Mouse (Mus musculus) forebrain, embryonic 13.5 days (tissue): ENCODE data around the gene Cnpy3. TPM values are rescaled to one million over a fixed set of nuclear protein-coding genes. Genes with fewer than 3 reads are reported as not detected.
"Not testable (repeated sequence)": the region's sequence is repeated elsewhere in the genome, so short reads cannot be mapped to it uniquely, and the experiment has no call there.

Experiments
- ATAC-seq: fragments of 200-750 bp; cut with Nextera tagmentation; 2 replicates; pipeline ENCODE4 v1.8.0; 2017
- H3K27ac ChIP-seq: fragments of 300-500 bp; sonication (generic); 2 replicates; pipeline ENCODE4 v1.5.1; 2015; ENCODE audit warnings: inconsistent platforms, mild to moderate bottlenecking, moderate library complexity
- H3K27me3 ChIP-seq: fragments of 300-500 bp; sonication (generic); 2 replicates; pipeline ENCODE4 v1.6.1; 2015; ENCODE audit warnings: mild to moderate bottlenecking, inconsistent platforms
- H3K36me3 ChIP-seq: fragments of 300-500 bp; sonication (generic); 2 replicates; pipeline ENCODE4 v1.6.1; 2015; ENCODE audit warnings: mild to moderate bottlenecking, inconsistent platforms; ENCODE audit not compliant: poor library complexity, severe bottlenecking
- H3K4me1 ChIP-seq: fragments of 300-500 bp; sonication (generic); 2 replicates; pipeline ENCODE4 v1.6.1; 2015; ENCODE audit warnings: inconsistent platforms
- H3K4me2 ChIP-seq: fragments of 300-500 bp; sonication (generic); 2 replicates; pipeline ENCODE4 v1.6.1; 2015; ENCODE audit warnings: inconsistent platforms, mild to moderate bottlenecking, moderate library complexity
- H3K4me3 ChIP-seq: fragments of 300-500 bp; sonication (generic); 2 replicates; pipeline ENCODE4 v1.5.1; 2015; ENCODE audit warnings: mild to moderate bottlenecking, inconsistent platforms
- H3K9ac ChIP-seq: fragments of 300-500 bp; sonication (generic); 2 replicates; pipeline ENCODE4 v1.6.1; 2015; ENCODE audit warnings: mild to moderate bottlenecking, inconsistent platforms
- H3K9me3 ChIP-seq: fragments of 300-500 bp; sonication (generic); replicated peaks from 2 replicates; pipeline ENCODE4 v1.6.1; 2016; ENCODE audit warnings: inconsistent platforms
- WGBS: fragments of 180-500 bp; shearing (Covaris S2); methylation state at CpG from one replicate; pipeline ENCODE4 v1.1.7; 2015; 5-methylcytosine and 5-hydroxymethylcytosine counted together
- polyA plus RNA-seq: library from polyadenylated mRNA; unstranded; fragments of >200 nt; fragmentation: Nextera tagmentation; extraction: Ambion mirVana; gene quantifications from 2 replicates; pipeline ENCODE4 v1.2.1, GENCODE M21; 2015

Gene Cnpy3
- polyA plus RNA-seq, 1 experiment from 2014 or later: 56.2 TPM

DNA sequence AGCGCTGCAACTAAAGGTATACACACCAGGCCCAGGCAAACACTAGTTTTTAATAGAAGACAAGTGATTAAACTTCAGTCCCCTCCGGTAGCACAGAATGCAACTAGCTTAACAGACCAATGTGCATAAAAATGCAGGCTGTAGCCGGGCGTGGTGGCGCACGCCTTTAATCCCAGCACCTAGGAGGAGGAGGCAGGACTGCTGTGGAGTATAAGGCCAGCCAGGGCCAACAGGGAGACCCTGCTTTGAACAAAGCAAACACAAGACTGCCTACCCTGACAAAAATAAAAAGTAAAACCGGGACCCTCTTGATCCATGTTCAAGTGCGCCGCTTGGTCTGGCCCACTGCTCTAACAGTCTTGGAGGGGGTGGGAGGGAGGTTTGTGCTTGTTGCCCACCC, 23.1 kb upstream of the Cnpy3 start:
- ATAC-seq: no peak
- Histone ChIP-seq H3K4me2 (no peak overlapping the region), H3K36me3 (peaks cover 62% of the 10 kb centered on the region), H3K27me3 (no peaks in the 10 kb centered on the region), H3K9me3 (no peaks in the 10 kb centered on the region), H3K4me1 (peaks cover 19% of the 10 kb centered on the region), H3K9ac (no peak overlapping the region), H3K4me3 (no peak overlapping the region), H3K27ac (no peak overlapping the region)
- 95% methylated on average over 9 of the region's 9 CpGs for WGBS

GRCm38 (mm10) chr17:46774131-46774472, 22.1 kb upstream of the Cnpy3 start:
- Histone ChIP-seq H3K27ac (no peak overlapping the region), H3K9me3 (no peaks in the 10 kb centered on the region), H3K27me3 (no peaks in the 10 kb centered on the region), H3K4me2 (peak overlapping the region; percentile 77), H3K9ac (no peak overlapping the region), H3K4me3 (no peak overlapping the region), H3K36me3 (peaks cover 53% of the 10 kb centered on the region), H3K4me1 (peaks cover 19% of the 10 kb centered on the region)
- 44% methylated on average over 2 of the region's 2 CpGs for WGBS
- no peak for ATAC-seq

- H3K9me3 ChIP-seq: no peaks in the 10 kb centered on the region
- peaks cover 19% of the 10 kb centered on the region for H3K4me1 ChIP-seq
- peak overlapping the region; percentile 79 for H3K9ac ChIP-seq
- ATAC-seq: no peak
- peak overlapping the region; percentile 78 for H3K4me3 ChIP-seq
- no peaks in the 10 kb centered on the region for H3K27me3 ChIP-seq
- H3K4me2 ChIP-seq: peak overlapping the region; percentile 77
- peak overlapping the region; percentile 69; the same call in 1 of the 2 replicates for H3K27ac ChIP-seq
- WGBS: 9% methylated on average over 19 of the region's 20 CpGs
- H3K36me3 ChIP-seq: peaks cover 47% of the 10 kb centered on the region
Measured at GRCm38 (mm10) chr17:46773278-46774130, 21.5 kb upstream of the Cnpy3 start.

- Histone ChIP-seq H3K9ac (peak within 1 kb of the TSS; percentile 79), H3K4me2 (peak within 1 kb of the TSS; percentile 77), H3K27ac (peak within 1 kb of the TSS; percentile 69), H3K36me3 (peaks cover 38% of the 10 kb centered on the region), H3K4me3 (peak within 1 kb of the TSS; percentile 78), H3K4me1 (peaks cover 19% of the 10 kb centered on the region), H3K9me3 (no peaks in the 10 kb centered on the region), H3K27me3 (no peaks in the 10 kb centered on the region)
- peak; percentile 92 for ATAC-seq
- under 1% methylated on average over 50 of the region's 50 CpGs for WGBS
Measured at GRCm38 (mm10) chr17:46772404-46773277, 20.6 kb upstream of the Cnpy3 start, which contains the start of gene 2310039H08Rik. Gene 2310039H08Rik, plus strand, starts transcription at chr17:46772635.

GRCm38 (mm10) chr17:46772038-46772403, 20.0 kb upstream of the Cnpy3 start:
- Histone ChIP-seq H3K36me3 (peaks cover 32% of the 10 kb centered on the region), H3K27ac (peak overlapping the region; percentile 69), H3K4me2 (peak overlapping the region; percentile 77), H3K4me1 (peaks cover 19% of the 10 kb centered on the region), H3K9ac (peak overlapping the region; percentile 79), H3K27me3 (no peaks in the 10 kb centered on the region), H3K9me3 (no peaks in the 10 kb centered on the region), H3K4me3 (peak overlapping the region; percentile 78)
- ATAC-seq: peak; percentile 42
- WGBS: 9% methylated on average over 5 of the region's 5 CpGs

DNA sequence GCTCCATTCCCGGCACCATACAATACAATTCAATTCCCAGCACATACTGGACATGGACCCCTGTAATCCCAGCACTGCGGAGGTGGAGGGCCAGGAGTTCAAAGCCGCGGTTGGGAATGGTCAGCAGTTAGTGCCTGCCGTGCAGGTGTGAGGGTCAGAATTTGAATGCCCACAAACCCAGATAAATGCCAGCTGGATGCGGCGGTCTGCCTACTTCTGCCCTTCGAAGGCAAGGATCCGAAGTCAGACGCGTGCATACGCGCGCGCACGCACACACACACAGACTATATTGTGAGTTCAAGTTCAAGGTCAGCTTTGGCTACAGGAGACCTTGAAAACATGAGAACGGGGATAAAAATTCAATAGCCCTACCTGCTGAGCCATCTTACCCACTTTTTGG, 19.6 kb upstream of the Cnpy3 start:
- Histone ChIP-seq H3K27me3 (no peaks in the 10 kb centered on the region), H3K4me3 (peak overlapping the region; percentile 78), H3K36me3 (peaks cover 28% of the 10 kb centered on the region), H3K9me3 (no peaks in the 10 kb centered on the region), H3K9ac (peak overlapping the region; percentile 79), H3K4me1 (peaks cover 19% of the 10 kb centered on the region), H3K27ac (peak overlapping the region; percentile 69; the same call in 1 of the 2 replicates), H3K4me2 (peak overlapping the region; percentile 77)
- ATAC-seq: no peak
- 67% methylated on average over 17 of the region's 17 CpGs for WGBS

DNA sequence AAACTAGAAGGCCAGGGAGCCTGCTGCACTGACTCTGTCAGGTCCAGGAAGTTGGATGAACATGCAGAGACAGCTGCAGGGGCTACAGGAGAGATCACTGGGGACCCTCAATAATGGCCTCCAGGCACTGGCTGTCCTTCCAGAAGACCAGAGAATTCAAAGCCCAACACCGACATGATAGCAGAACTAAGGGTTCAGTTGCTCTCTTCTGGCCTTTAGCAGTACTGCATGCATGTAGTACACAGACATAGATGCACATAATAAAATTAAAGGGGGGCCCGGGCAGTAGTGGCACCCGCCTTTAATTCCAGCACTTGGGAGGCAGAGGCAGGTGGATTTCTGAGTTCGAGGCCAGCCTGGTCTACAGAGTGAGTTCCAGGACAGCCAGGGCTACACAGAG, 19.0 kb upstream of the Cnpy3 start:
- Histone ChIP-seq H3K9me3 (no peaks in the 10 kb centered on the region), H3K4me1 (peaks cover 19% of the 10 kb centered on the region), H3K4me2 (no peak overlapping the region), H3K27ac (no peak overlapping the region), H3K36me3 (peaks cover 22% of the 10 kb centered on the region), H3K27me3 (no peaks in the 10 kb centered on the region), H3K9ac (no peak overlapping the region), H3K4me3 (no peak overlapping the region)
- no peak for ATAC-seq
- 80% methylated on average over 4 of the region's 4 CpGs for WGBS

DNA sequence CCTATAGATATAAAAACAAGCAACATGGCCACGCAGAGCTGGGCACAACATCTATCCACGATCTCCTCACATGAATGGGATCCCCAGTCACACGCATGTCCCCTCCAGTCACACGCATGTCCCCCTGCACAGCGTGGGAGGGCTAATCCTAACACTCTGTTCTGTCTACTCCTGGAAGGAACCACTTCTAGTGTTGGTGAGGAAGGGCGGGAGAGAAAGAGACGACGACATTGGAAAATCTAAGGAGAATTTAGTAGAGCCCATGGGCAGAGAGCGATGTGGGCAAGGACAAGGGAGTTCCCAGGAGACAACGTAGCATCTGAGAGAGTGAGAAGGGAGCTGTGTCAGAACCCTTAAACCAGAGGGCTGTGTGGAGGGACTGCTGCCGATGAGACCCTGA, 18.5 kb upstream of the Cnpy3 start:
- H3K36me3 ChIP-seq: peaks cover 17% of the 10 kb centered on the region
- H3K27ac ChIP-seq: no peak overlapping the region
- H3K9ac ChIP-seq: no peak overlapping the region
- no peak overlapping the region for H3K4me2 ChIP-seq
- H3K27me3 ChIP-seq: no peaks in the 10 kb centered on the region
- no peaks in the 10 kb centered on the region for H3K9me3 ChIP-seq
- peaks cover 19% of the 10 kb centered on the region for H3K4me1 ChIP-seq
- 90% methylated on average over 11 of the region's 11 CpGs for WGBS
- H3K4me3 ChIP-seq: no peak overlapping the region
- ATAC-seq: no peak

DNA sequence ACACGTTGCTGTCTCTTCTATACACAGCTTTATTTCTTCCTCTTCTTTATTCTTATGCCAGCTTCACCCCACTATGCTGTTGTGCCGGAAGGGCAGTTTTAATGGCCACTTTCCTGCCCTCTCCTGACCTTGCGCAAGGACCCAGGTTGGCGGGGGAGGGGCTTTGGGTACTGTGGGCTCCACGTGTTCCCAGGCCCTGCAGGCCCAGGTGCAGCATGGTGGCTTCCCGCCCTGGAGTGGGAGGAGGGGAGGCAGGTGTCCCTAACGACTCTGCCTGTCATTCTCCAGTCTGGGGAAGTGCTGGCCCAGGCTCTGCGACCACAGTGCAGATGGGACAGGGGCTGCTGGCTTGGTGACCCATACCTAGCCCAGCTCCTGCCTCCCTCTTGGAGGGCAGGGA, 15.9 kb upstream of the Cnpy3 start:
- Histone ChIP-seq H3K27ac (no peak overlapping the region), H3K36me3 (no peaks in the 10 kb centered on the region), H3K4me2 (no peak overlapping the region), H3K9me3 (no peaks in the 10 kb centered on the region), H3K9ac (no peak overlapping the region), H3K4me1 (peaks cover 7% of the 10 kb centered on the region), H3K4me3 (no peak overlapping the region), H3K27me3 (no peaks in the 10 kb centered on the region)
- ATAC-seq: no peak
- 56% methylated on average over 8 of the region's 8 CpGs for WGBS

DNA sequence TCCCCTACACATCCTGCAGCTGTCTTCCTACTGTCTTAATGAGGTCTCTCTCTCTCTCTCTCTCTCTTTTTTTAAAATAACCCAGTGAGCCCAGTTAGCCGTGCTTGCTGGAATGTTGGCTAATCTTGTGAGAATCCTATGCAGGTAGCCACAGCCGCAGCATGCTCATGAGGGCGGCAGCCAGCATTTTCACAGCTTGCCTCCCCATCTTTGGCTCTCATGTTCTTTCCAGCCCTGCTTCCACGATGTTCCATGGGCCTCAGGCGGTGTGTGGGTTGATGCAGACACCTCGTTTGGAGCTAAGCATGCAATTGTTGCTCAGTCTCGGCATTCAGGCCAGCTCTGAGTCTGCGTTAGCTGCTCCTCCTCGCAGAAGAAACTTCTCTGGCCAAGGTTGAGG, 12.9 kb upstream of the Cnpy3 start:
- WGBS: 60% methylated on average over 9 of the region's 9 CpGs
- not testable (repeated sequence) for H3K4me2 ChIP-seq

GRCm38 (mm10) chr17:46763544-46763943, 11.5 kb upstream of the Cnpy3 start, which contains the start of gene Ptcra:
Gene Ptcra, minus strand, starts transcription at chr17:46763712.
- 51% methylated on average over 2 of the region's 2 CpGs for WGBS
- H3K4me2 ChIP-seq: no peak within 1 kb of the TSS
- H3K27ac ChIP-seq: no peak within 1 kb of the TSS
- H3K4me1 ChIP-seq: no peaks in the 10 kb centered on the region
- no peaks in the 10 kb centered on the region for H3K36me3 ChIP-seq
- no peaks in the 10 kb centered on the region for H3K9me3 ChIP-seq
- no peak within 1 kb of the TSS for H3K4me3 ChIP-seq
- no peak within 1 kb of the TSS for H3K9ac ChIP-seq
- ATAC-seq: no peak
- no peaks in the 10 kb centered on the region for H3K27me3 ChIP-seq

More for the DNA sequence above, 12.9 kb upstream of the Cnpy3 start:
- H3K36me3 ChIP-seq, H3K27ac ChIP-seq, ATAC-seq, H3K4me3 ChIP-seq, H3K4me1 ChIP-seq, H3K27me3 ChIP-seq, H3K9me3 ChIP-seq, H3K9ac ChIP-seq: not testable (repeated sequence)

DNA sequence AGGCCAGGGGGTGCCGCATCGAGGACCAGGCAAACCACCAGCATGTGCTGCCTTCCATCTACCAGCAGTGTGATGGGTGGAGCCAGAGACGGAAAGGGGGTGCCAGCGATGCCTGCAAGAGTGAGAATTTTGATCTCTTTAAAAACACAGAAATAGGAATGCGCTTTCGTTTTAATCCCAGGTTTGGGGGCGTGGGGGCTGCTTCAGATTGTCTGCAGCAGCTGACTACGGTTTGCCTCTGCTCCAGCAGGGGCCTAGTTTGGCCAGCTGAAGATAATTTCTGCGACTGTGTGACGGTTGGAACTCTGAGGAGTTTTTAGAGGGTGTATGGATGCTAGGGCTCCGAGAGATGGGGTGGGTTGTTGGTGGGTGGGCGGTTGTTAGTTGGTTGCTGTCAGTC, 6.7 kb upstream of the Cnpy3 start:
- WGBS: 87% methylated on average over 12 of the region's 12 CpGs
- Histone ChIP-seq H3K27ac (no peak overlapping the region), H3K4me1 (no peaks in the 10 kb centered on the region), H3K9me3 (no peaks in the 10 kb centered on the region), H3K4me3 (no peak overlapping the region), H3K9ac (no peak overlapping the region), H3K27me3 (no peaks in the 10 kb centered on the region), H3K36me3 (no peaks in the 10 kb centered on the region), H3K4me2 (no peak overlapping the region)
- no peak for ATAC-seq
